Mouse (Mus musculus) G1E (cell line): ENCODE data around the gene Itpr3.

Experiments
- CTCF ChIP-seq: IDR thresholded peaks from 2 replicates; pipeline ENCODE4 v1.5.1; 2012; ENCODE audit warnings: low read depth, low read length, inconsistent platforms, mixed read lengths
- GATA2 ChIP-seq: IDR thresholded peaks from 2 replicates; pipeline ENCODE4 v1.6.1; 2012; ENCODE audit warnings: low read depth, low read length, inconsistent platforms, borderline replicate concordance
- POLR2AphosphoS5 ChIP-seq: IDR thresholded peaks from 2 replicates; pipeline ENCODE4 v1.6.1; 2012; ENCODE audit warnings: low read depth, low read length, inconsistent platforms; ENCODE audit not compliant: insufficient replicate concordance
- TAL1 ChIP-seq: conservative IDR thresholded peaks from 2 replicates; pipeline ENCODE4 v1.6.1; 2012; ENCODE audit warnings: low read depth, low read length, inconsistent platforms, mixed read lengths

GRCm38 (mm10) chr17:27150871-27151270 is 93.8 kb downstream of the Itpr3 start:
- no peak for TF ChIP-seq CTCF
- no peak for TF ChIP-seq TAL1
- no peak for TF ChIP-seq POLR2AphosphoS5
- TF ChIP-seq GATA2 = no peak
